Mouse (Mus musculus) midbrain, embryonic 10.5 days (tissue): ENCODE results near the gene Snrnp70. TPM values are rescaled to one million over a fixed set of nuclear protein-coding genes. Genes with fewer than 3 reads are reported as not detected.
"Not testable (repeated sequence)": the region's sequence is repeated elsewhere in the genome, so short reads cannot be mapped to it uniquely, and the experiment has no call there.

Experiments
- DNase-seq: peaks from one replicate; pipeline ENCODE4 v3.0.0-alpha.2; 2017; ENCODE audit warnings: low spot score
- H3K27ac ChIP-seq: fragments of 300-500 bp; sonication (generic); replicated peaks from 2 replicates; pipeline ENCODE4 v1.5.1; 2016; ENCODE audit warnings: mild to moderate bottlenecking
- H3K27me3 ChIP-seq: fragments of 300-500 bp; sonication (generic); 2 replicates; pipeline ENCODE4 v1.6.1; 2016; ENCODE audit warnings: low read depth, mild to moderate bottlenecking; ENCODE audit not compliant: poor library complexity, severe bottlenecking
- H3K36me3 ChIP-seq: fragments of 300-500 bp; sonication (generic); 2 replicates; pipeline ENCODE4 v1.6.1; 2016; ENCODE audit warnings: mild to moderate bottlenecking, moderate library complexity
- H3K4me1 ChIP-seq: fragments of 300-500 bp; sonication (generic); 2 replicates; pipeline ENCODE4 v1.6.1; 2016
- H3K4me3 ChIP-seq: fragments of 300-500 bp; sonication (generic); 2 replicates; pipeline ENCODE4 v1.5.1; 2016; ENCODE audit warnings: mild to moderate bottlenecking, moderate library complexity
- H3K9me3 ChIP-seq: fragments of 300-500 bp; sonication (generic); replicated peaks from 2 replicates; pipeline ENCODE4 v1.6.1; 2016; ENCODE audit warnings: mild to moderate bottlenecking
- WGBS: fragments of 180-500 bp; shearing (Covaris S2); methylation state at CpG from one replicate; pipeline ENCODE4 v1.1.7; 2016; 5-methylcytosine and 5-hydroxymethylcytosine counted together
- polyA plus RNA-seq: library from polyadenylated mRNA; unstranded; fragments of >200 nt; fragmentation: Nextera tagmentation; extraction: Ambion mirVana; gene quantifications from 2 replicates; pipeline ENCODE4 v1.2.1, GENCODE M21; 2016

Gene Snrnp70
- polyA plus RNA-seq, 1 experiment from 2014 or later = 254 TPM

- Histone ChIP-seq H3K36me3 (no peaks in the 10 kb centered on the region), H3K9me3 (no peaks in the 10 kb centered on the region), H3K27me3 (peaks cover 67% of the 10 kb centered on the region), H3K4me1 (peaks cover 16% of the 10 kb centered on the region), H3K27ac (no peak overlapping the region), H3K4me3 (peak overlapping the region; percentile 45)
- WGBS = 2% methylated on average over 114 of the region's 114 CpGs
- no peak for DNase-seq
These were observed 10.9 kb upstream of the Snrnp70 start for GRCm38 (mm10) chr7:45406157-45407156.

DNA sequence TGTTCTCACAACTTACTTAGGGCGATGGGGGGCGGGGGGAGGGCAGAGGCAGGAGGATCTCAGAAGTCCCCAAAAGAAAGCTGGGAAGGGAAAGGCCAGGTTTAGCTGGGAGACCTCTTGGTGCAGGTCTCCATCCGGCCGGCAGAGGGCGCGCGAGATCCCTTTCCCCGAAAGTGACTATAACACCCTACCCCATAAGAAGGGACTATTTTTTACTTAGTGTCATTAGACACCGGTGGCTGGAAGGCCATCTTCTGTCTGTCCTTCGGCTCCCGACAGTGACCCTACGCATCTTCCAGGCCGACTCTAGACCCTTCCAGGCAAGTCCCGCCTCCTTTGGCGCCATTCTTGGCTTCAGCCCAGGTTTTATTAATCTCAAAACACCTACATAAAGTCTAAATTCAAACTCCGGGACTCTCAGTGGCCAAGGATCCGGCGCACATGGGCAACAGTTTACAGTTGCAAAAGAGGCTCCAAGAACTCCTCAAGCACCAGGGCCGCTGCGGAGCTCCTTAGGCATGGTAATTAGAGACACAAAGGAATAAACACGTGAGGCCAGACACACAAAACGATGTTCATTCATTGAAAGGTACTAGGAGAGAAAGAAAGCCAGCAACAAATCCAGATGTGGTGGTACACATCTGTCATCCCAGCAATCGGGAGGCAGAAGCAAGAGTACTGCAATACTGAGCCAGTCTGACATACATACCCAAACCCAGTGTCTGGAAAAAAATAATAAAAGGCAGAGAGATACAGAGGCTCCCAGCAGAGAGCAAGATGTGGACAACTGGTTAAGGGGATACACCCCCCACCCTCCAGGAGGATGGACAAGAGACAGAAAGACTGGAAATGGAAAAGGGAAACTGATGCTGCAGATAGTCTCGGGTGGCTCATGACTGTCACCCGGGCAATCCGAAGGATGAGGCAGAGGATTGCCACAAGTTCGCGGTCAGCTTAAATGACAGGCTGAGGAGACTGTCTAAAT is 9.8 kb upstream of the Snrnp70 start, which contains the start of gene Kcna7:
Gene Kcna7, plus strand, starts transcription at position 563 of the 985 bp plus-strand sequence.
- Histone ChIP-seq H3K4me3 (peak within 1 kb of the TSS; percentile 45), H3K27ac (no peak within 1 kb of the TSS), H3K36me3 (no peaks in the 10 kb centered on the region), H3K9me3 (no peaks in the 10 kb centered on the region), H3K4me1 (peaks cover 16% of the 10 kb centered on the region), H3K27me3 (peaks cover 57% of the 10 kb centered on the region)
- DNase-seq = peak; percentile 71
- 12% methylated on average over 28 of the region's 28 CpGs for WGBS

DNA sequence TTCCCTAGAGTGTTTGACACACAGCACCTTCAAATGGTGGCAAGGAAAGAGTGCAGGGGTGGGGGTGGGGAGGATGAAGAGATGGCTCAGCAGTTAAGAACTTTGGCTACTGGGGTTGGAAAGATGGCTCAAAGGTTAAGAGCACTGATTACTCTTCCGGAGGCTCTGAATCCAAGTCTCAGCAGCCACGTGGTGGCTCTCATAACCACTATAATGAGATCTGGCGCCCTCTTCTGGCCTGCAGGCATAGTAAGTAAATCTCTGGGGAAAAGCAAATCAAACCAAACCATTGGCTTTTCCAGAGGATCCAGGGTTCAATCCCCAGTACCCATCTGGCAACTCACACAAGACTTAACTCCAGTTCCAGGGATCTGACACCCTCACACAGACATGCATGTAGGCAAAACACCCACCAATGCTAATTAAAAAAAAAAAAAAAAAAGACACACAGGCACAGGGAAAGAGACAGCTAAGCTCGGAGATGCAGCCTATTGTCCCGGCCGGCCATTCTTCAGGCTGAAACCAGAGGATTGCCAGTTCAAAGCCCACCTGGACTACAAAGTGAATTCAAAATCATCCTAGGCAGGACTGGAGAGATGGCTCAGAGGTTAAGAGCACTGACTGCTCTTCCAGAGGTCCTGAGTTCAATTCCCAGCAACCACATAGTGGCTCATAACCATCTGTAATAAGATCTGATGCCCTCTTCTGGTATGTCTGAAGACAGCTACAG is 8.2 kb upstream of the Snrnp70 start:
- 45% methylated on average over 6 of the region's 6 CpGs for WGBS
- H3K27ac ChIP-seq = no peak overlapping the region
- peaks cover 16% of the 10 kb centered on the region for H3K4me1 ChIP-seq
- no peaks in the 10 kb centered on the region for H3K36me3 ChIP-seq
- peak; percentile 69 for DNase-seq
- H3K4me3 ChIP-seq = no peak overlapping the region
- no peaks in the 10 kb centered on the region for H3K9me3 ChIP-seq
- H3K27me3 ChIP-seq = peaks cover 40% of the 10 kb centered on the region

DNA sequence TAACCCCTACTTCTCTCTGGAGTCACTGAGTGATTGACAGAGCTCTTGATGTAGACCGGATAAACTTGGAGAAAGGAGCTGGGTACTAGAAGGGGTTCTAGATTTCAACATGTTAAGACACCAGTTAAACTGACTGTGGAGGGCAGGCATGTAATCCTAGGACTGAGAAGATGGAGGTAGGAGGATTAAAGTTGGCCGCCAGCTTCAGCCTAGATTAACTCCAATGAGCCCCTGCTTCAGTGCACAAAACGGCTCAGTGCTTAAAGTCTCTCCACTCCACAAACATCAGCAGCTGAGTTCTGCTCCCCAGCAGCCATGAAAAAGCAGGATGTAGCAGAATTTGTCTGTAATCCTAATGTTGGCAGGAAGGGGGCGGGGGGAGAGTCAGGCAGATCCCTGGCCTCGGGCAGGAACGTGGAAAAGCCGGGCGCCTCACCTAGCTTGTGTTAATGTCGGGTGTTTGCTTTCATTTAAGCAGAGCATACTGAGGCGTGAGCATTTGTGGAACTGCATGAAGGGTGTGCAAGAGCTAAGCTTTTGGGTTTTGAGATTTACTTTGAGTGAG is 6.1 kb upstream of the Snrnp70 start:
- WGBS = 77% methylated on average over 10 of the region's 10 CpGs
- H3K27me3 ChIP-seq = peaks cover 19% of the 10 kb centered on the region
- H3K9me3 ChIP-seq = no peaks in the 10 kb centered on the region
- peaks cover 13% of the 10 kb centered on the region for H3K4me1 ChIP-seq
- no peaks in the 10 kb centered on the region for H3K36me3 ChIP-seq
- H3K4me3 ChIP-seq = no peak overlapping the region
- no peak overlapping the region for H3K27ac ChIP-seq
- no peak for DNase-seq

- WGBS = 81% methylated on average over 2 of the region's 2 CpGs
- Histone ChIP-seq H3K36me3 (peaks cover 27% of the 10 kb centered on the region), H3K27me3 (no peaks in the 10 kb centered on the region), H3K9me3 (no peaks in the 10 kb centered on the region), H3K4me1 (peaks cover 23% of the 10 kb centered on the region), H3K27ac (no peak overlapping the region), H3K4me3 (no peak overlapping the region)
- DNase-seq = no peak
These were observed 1.2 kb upstream of the Snrnp70 start for GRCm38 (mm10) chr7:45396787-45397186.

- Histone ChIP-seq H3K4me1 (peaks cover 23% of the 10 kb centered on the region), H3K4me3 (peak overlapping the region; percentile 91), H3K36me3 (peaks cover 31% of the 10 kb centered on the region), H3K27ac (peak overlapping the region; percentile 99)
- not testable (repeated sequence) for H3K27me3 ChIP-seq, DNase-seq, H3K9me3 ChIP-seq
- WGBS = 10% methylated on average over 3 of the region's 3 CpGs
These were observed 814 bp upstream of the Snrnp70 start for GRCm38 (mm10) chr7:45396337-45396775.

DNA sequence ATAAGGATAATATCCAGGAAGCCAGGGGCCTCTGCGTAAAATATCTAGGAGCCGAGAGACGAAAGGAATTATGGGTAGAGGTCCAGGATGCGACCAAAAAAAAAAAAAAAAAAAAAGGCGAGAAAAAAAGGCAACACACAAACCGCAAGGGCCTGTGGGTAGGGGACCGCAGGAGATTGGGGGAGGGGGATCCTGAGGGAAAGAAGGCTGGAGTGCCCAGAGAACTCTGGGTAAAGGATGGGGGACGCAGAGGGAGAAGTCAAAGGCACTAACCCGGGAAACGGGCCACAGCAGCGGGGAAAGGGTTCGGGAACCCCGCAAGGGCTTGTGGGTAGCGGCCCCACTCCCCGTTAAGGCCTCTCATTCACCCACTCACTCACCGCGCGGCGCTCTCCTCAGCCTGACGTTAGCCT is 407 bp downstream of the Snrnp70 start:
- Histone ChIP-seq H3K9me3 (no peaks in the 10 kb centered on the region), H3K4me3 (peak overlapping the region; percentile 91), H3K27me3 (no peaks in the 10 kb centered on the region), H3K27ac (peak overlapping the region; percentile 99), H3K36me3 (peaks cover 42% of the 10 kb centered on the region), H3K4me1 (peaks cover 23% of the 10 kb centered on the region)
- no peak for DNase-seq
- under 1% methylated on average over 17 of the region's 20 CpGs for WGBS

- Histone ChIP-seq H3K27ac (no peak overlapping the region), H3K27me3 (no peaks in the 10 kb centered on the region), H3K9me3 (no peaks in the 10 kb centered on the region), H3K4me1 (no peaks in the 10 kb centered on the region), H3K4me3 (no peak overlapping the region), H3K36me3 (peaks cover 100% of the 10 kb centered on the region)
- no peak for DNase-seq
- 91% methylated on average over 3 of the region's 3 CpGs for whole genome bisulfite sequencing
These were observed 9.5 kb downstream of the Snrnp70 start for GRCm38 (mm10) chr7:45386077-45386476.

DNA sequence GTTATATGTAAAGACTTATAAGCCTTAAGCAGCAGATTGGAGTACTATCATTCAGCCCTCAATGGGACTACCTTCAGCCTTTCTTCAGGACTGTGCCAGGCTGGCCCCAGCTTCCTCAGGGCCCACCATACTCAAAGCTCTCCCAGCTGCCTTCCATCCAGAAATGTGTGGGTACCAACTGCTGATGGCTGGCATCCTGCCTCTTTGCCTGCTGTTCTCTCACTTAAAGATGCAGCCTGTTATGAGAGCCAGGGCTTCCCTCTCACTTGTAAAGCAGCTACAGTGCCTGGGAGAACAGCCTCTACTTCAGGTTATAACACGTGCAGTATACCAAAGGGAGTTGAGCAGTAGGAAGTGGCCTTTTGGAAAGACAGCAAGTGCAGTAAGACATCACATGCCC is 19.5 kb downstream of the Snrnp70 start:
- WGBS = 95% methylated on average over 1 of the region's 1 CpGs
- H3K9me3 ChIP-seq = no peaks in the 10 kb centered on the region
- no peak overlapping the region for H3K4me3 ChIP-seq
- DNase-seq = no peak
- H3K27me3 ChIP-seq = no peaks in the 10 kb centered on the region
- no peak overlapping the region for H3K27ac ChIP-seq
- peaks cover 6% of the 10 kb centered on the region for H3K4me1 ChIP-seq
- peaks cover 94% of the 10 kb centered on the region for H3K36me3 ChIP-seq

GRCm38 (mm10) chr7:45374620-45375019 is 20.9 kb downstream of the Snrnp70 start:
- WGBS = 97% methylated on average over 8 of the region's 8 CpGs
- Histone ChIP-seq H3K4me1 (peaks cover 20% of the 10 kb centered on the region), H3K9me3 (no peaks in the 10 kb centered on the region), H3K27ac (no peak overlapping the region), H3K27me3 (peaks cover 10% of the 10 kb centered on the region), H3K4me3 (no peak overlapping the region), H3K36me3 (peaks cover 81% of the 10 kb centered on the region)
- no peak for DNase-seq

GRCm38 (mm10) chr7:45372371-45372770 is 23.2 kb downstream of the Snrnp70 start:
- no peak for DNase-seq
- Histone ChIP-seq H3K27ac (no peak overlapping the region), H3K27me3 (peaks cover 30% of the 10 kb centered on the region), H3K9me3 (no peaks in the 10 kb centered on the region), H3K4me3 (no peak overlapping the region), H3K36me3 (peaks cover 59% of the 10 kb centered on the region), H3K4me1 (peaks cover 39% of the 10 kb centered on the region)
- 85% methylated on average over 5 of the region's 5 CpGs for WGBS
